Mouse (Mus musculus) MEL (cell line): ENCODE results near the gene Adamtsl3. TPM values are rescaled to one million over a fixed set of nuclear protein-coding genes. Genes with fewer than 3 reads are reported as not detected.

Experiments used
- DNase-seq: peaks from one replicate; pipeline ENCODE4 v3.0.0; 2011; ENCODE audit warnings: low read depth, low spot score
- H3K27ac ChIP-seq: 2 replicates; pipeline ENCODE4 v1.5.1; 2012; ENCODE audit warnings: low read depth, mild to moderate bottlenecking, control low read depth, low read length, moderate library complexity; ENCODE audit not compliant: control insufficient read depth
- H3K27me3 ChIP-seq, 2 experiments: fragments of 150-350 bp in 1 of 2; sonication (generic) in 1 of 2; 2 replicates each; pipeline ENCODE4 v1.6.1; 2012; ENCODE audit warnings: low read length in 2 of 2, mild to moderate bottlenecking in 2 of 2, improper control_type of control experiment in 1 of 2, moderate library complexity in 1 of 2; ENCODE audit not compliant: insufficient read depth in 2 of 2, control insufficient read depth in 1 of 2
- H3K36me3 ChIP-seq, 2 experiments: 2 replicates each; pipeline ENCODE4 v1.6.1; 2012 to 2014; ENCODE audit warnings: low read length in 2 of 2, improper control_type of control experiment in 1 of 2, inconsistent platforms in 1 of 2, mild to moderate bottlenecking in 1 of 2; ENCODE audit not compliant: insufficient read depth in 2 of 2, control insufficient read depth in 1 of 2
- H3K4me1 ChIP-seq, 2 experiments: fragments of 150-350 bp in 1 of 2; sonication (generic) in 1 of 2; 2 replicates each; pipeline ENCODE4 v1.6.1; 2012; ENCODE audit warnings: low read length in 2 of 2, improper control_type of control experiment in 1 of 2, mild to moderate bottlenecking in 1 of 2; ENCODE audit not compliant: insufficient read depth in 2 of 2, control insufficient read depth in 1 of 2
- H3K4me3 ChIP-seq, 2 experiments: fragments of 150-350 bp in 1 of 2; sonication (generic) in 1 of 2; 2 replicates each; pipeline ENCODE4 v1.5.1; 2012; ENCODE audit warnings: low read depth in 2 of 2, low read length in 2 of 2, mild to moderate bottlenecking in 2 of 2, moderate library complexity in 2 of 2, control low read depth in 1 of 2, improper control_type of control experiment in 1 of 2; ENCODE audit not compliant: control insufficient read depth in 1 of 2, insufficient read depth in 1 of 2
- H3K79me2 ChIP-seq: 2 replicates; pipeline ENCODE4 v1.6.1; 2012; ENCODE audit warnings: mild to moderate bottlenecking, low read length, moderate library complexity; ENCODE audit not compliant: control insufficient read depth, poor library complexity, insufficient read depth
- H3K9ac ChIP-seq: 2 replicates; pipeline ENCODE4 v1.6.1; 2012; ENCODE audit warnings: low read depth, mild to moderate bottlenecking, control low read depth, low read length, moderate library complexity; ENCODE audit not compliant: control insufficient read depth, poor library complexity, severe bottlenecking
- H3K9me3 ChIP-seq: fragments of 150-350 bp; sonication (generic); replicated peaks from 2 replicates; pipeline ENCODE4 v1.6.1; 2012; ENCODE audit warnings: mild to moderate bottlenecking, low read length, improper control_type of control experiment, moderate library complexity; ENCODE audit not compliant: insufficient read depth
- CHD1 ChIP-seq: IDR thresholded peaks from 2 replicates; pipeline ENCODE4 v1.6.1; 2012; ENCODE audit warnings: low read depth, mild to moderate bottlenecking, inconsistent platforms, low read length, improper control_type of control experiment
- CTCF ChIP-seq, 3 experiments: IDR thresholded peaks in 2 of 3; conservative IDR thresholded peaks in 1 of 3; 2 replicates each; pipeline ENCODE4 v1.5.1; 2011 to 2012; ENCODE audit warnings: low read length in 3 of 3, low read depth in 2 of 3, mild to moderate bottlenecking in 2 of 3, improper control_type of control experiment in 1 of 3, inconsistent platforms in 1 of 3, mixed read lengths in 1 of 3, moderate library complexity in 1 of 3; ENCODE audit not compliant: control insufficient read depth in 1 of 3, insufficient read depth in 1 of 3, poor library complexity in 1 of 3, severe bottlenecking in 1 of 3
- ELF1 ChIP-seq: IDR thresholded peaks from 2 replicates; pipeline ENCODE4 v1.6.1; 2014; ENCODE audit warnings: low read depth, mild to moderate bottlenecking, inconsistent platforms, low read length, improper control_type of control experiment, moderate library complexity
- EP300 ChIP-seq, 2 experiments: IDR thresholded peaks; 2 replicates each; pipeline ENCODE4 v1.6.1; 2011; ENCODE audit warnings: improper control_type of control experiment in 2 of 2, low read length in 2 of 2, low read depth in 1 of 2, mild to moderate bottlenecking in 1 of 2
- HCFC1 ChIP-seq: IDR thresholded peaks from 2 replicates; pipeline ENCODE4 v1.6.1; 2012; ENCODE audit warnings: low read depth, mild to moderate bottlenecking, inconsistent platforms, low read length, improper control_type of control experiment, moderate library complexity
- MAX ChIP-seq: IDR thresholded peaks from 2 replicates; pipeline ENCODE4 v1.6.1; 2011; ENCODE audit warnings: low read length, improper control_type of control experiment
- MEF2A ChIP-seq: IDR thresholded peaks from 2 replicates; pipeline ENCODE4 v1.6.1; 2014; ENCODE audit warnings: low read depth, mild to moderate bottlenecking, inconsistent platforms, low read length, improper control_type of control experiment; ENCODE audit not compliant: poor library complexity, insufficient replicate concordance, severe bottlenecking; ENCODE audit errors: extremely low read depth
- MYC ChIP-seq: IDR thresholded peaks from 2 replicates; pipeline ENCODE4 v1.6.1; 2011; ENCODE audit warnings: low read depth, mild to moderate bottlenecking, low read length, improper control_type of control experiment, moderate library complexity
- NRF1 ChIP-seq: IDR thresholded peaks from 2 replicates; pipeline ENCODE4 v1.6.1; 2014; ENCODE audit warnings: low read depth, mild to moderate bottlenecking, inconsistent platforms, low read length, improper control_type of control experiment, moderate library complexity; ENCODE audit not compliant: poor library complexity, insufficient read depth, severe bottlenecking
- POLR2A ChIP-seq, 2 experiments: IDR thresholded peaks; 2 replicates each; pipeline ENCODE4 v1.6.1; 2011 to 2012; ENCODE audit warnings: low read length in 2 of 2, mild to moderate bottlenecking in 2 of 2, control low read depth in 1 of 2, improper control_type of control experiment in 1 of 2, low read depth in 1 of 2, moderate library complexity in 1 of 2; ENCODE audit not compliant: control insufficient read depth in 1 of 2, insufficient read depth in 1 of 2, poor library complexity in 1 of 2
- POLR2AphosphoS5 ChIP-seq: IDR thresholded peaks from 2 replicates; pipeline ENCODE4 v1.6.1; 2012; ENCODE audit warnings: low read depth, borderline replicate concordance, mild to moderate bottlenecking, inconsistent platforms, low read length, moderate library complexity, mixed read lengths
- RAD21 ChIP-seq: IDR thresholded peaks from 2 replicates; pipeline ENCODE4 v1.6.1; 2011; ENCODE audit warnings: mild to moderate bottlenecking, low read depth, low read length, improper control_type of control experiment
- RCOR1 ChIP-seq: IDR thresholded peaks from 2 replicates; pipeline ENCODE4 v1.6.1; 2012; ENCODE audit warnings: low read depth, mild to moderate bottlenecking, inconsistent platforms, low read length, improper control_type of control experiment
- SIN3A ChIP-seq: IDR thresholded peaks from 2 replicates; pipeline ENCODE4 v1.6.1; 2012; ENCODE audit warnings: low read length, improper control_type of control experiment, inconsistent platforms
- TAL1 ChIP-seq: IDR thresholded peaks from 2 replicates; pipeline ENCODE4 v1.6.1; 2012; ENCODE audit warnings: mild to moderate bottlenecking, inconsistent platforms, low read length, moderate library complexity, mixed read lengths
- USF2 ChIP-seq, 2 experiments: IDR thresholded peaks; 2 replicates each; pipeline ENCODE4 v1.6.1; 2011 to 2012; ENCODE audit warnings: improper control_type of control experiment in 2 of 2, low read length in 2 of 2, borderline replicate concordance in 1 of 2, inconsistent platforms in 1 of 2, low read depth in 1 of 2, mild to moderate bottlenecking in 1 of 2; ENCODE audit not compliant: insufficient read depth in 1 of 2
- ZMIZ1 ChIP-seq: IDR thresholded peaks from 2 replicates; pipeline ENCODE4 v1.6.1; 2012; ENCODE audit warnings: low read depth, mild to moderate bottlenecking, inconsistent platforms, low read length, improper control_type of control experiment, moderate library complexity
- polyA plus RNA-seq, 2 experiments: library from polyadenylated mRNA; stranded (reverse) in 1 of 2; unstranded in 1 of 2; fragments of >175 nt in 1 of 2; fragments of >200 nt in 1 of 2; gene quantifications; 2 replicates each; pipeline versions ENCODE4 v1.2.1 to v1.2.4; 2012; ENCODE audit warnings: low replicate concordance in 2 of 2, low read depth in 1 of 2; ENCODE audit not compliant: insufficient read length in 2 of 2, insufficient read depth in 1 of 2, missing spikeins in 1 of 2
- total RNA-seq: library from RNA; depleted of rRNA; stranded (reverse); fragments of 300-350 nt; gene quantifications from 2 replicates; pipeline ENCODE4 v1.2.3, GENCODE M21; 2012

Adamtsl3 gene
- total and polyA plus RNA-seq, 3 experiments: not detected

GRCm38 (mm10) chr7:82327201-82327600, 8.3 kb upstream of the Adamtsl3 start:
- Histone ChIP-seq H3K79me2 (no peaks in the 10 kb centered on the region), H3K27ac (no peak overlapping the region), H3K4me3 (no peak overlapping the region), H3K4me1 (no peaks in the 10 kb centered on the region), H3K27me3 (no peaks in the 10 kb centered on the region), H3K36me3 (no peaks in the 10 kb centered on the region), H3K9me3 (no peaks in the 10 kb centered on the region), H3K9ac (no peak overlapping the region)
- TF ChIP-seq SIN3A (no peak), POLR2AphosphoS5 (no peak), EP300 (IDR thresholded peaks at IDR 0.05; ENCODE audit: low read depth in 1 of 2, low read length in 2 of 2) (no peak), MYC (no peak), POLR2A (IDR thresholded peaks at IDR 0.05; ENCODE audit: control insufficient read depth in 1 of 2, insufficient read depth in 1 of 2, low read depth in 1 of 2, low read length in 2 of 2, poor library complexity in 1 of 2) (no peak), ELF1 (no peak), USF2 (IDR thresholded peaks at IDR 0.05; ENCODE audit: borderline replicate concordance in 1 of 2, insufficient read depth in 1 of 2, low read depth in 1 of 2, low read length in 2 of 2) (no peak), RAD21 (no peak), CTCF (IDR thresholded peaks at IDR 0.05 in 2 of 3, conservative IDR thresholded peaks at IDR 0.05 in 1 of 3; ENCODE audit: control insufficient read depth in 1 of 3, insufficient read depth in 1 of 3, low read depth in 2 of 3, low read length in 3 of 3, poor library complexity in 1 of 3, severe bottlenecking in 1 of 3) (no peak), MAX (no peak), TAL1 (no peak), MEF2A (no peak), CHD1 (no peak), ZMIZ1 (no peak), HCFC1 (no peak)
- no peak for DNase-seq

- no peak overlapping the region for H3K27ac ChIP-seq
- TF ChIP-seq NRF1 (no peak), RCOR1 (no peak)
- TF ChIP-seq, all 39 proteins: peak for 0
- no peaks in the 10 kb centered on the region for H3K9me3 ChIP-seq
- no peaks in the 10 kb centered on the region for H3K79me2 ChIP-seq
- DNase-seq: no peak
- no peak overlapping the region for H3K9ac ChIP-seq
- H3K36me3 ChIP-seq: no peaks in the 10 kb centered on the region
- H3K4me1 ChIP-seq: no peaks in the 10 kb centered on the region
- H3K27me3 ChIP-seq: no peaks in the 10 kb centered on the region
- H3K4me3 ChIP-seq: no peak overlapping the region
Observed at GRCm38 (mm10) chr7:82327881-82328280, 7.6 kb upstream of the Adamtsl3 start.
